Mouse (Mus musculus) large intestine, adult 2 months (tissue): ENCODE measurements around the gene Manba. TPM values are rescaled to one million over a fixed set of nuclear protein-coding genes. Genes with fewer than 3 reads are reported as not detected.

Source experiments
- DNase-seq: peaks from one replicate; pipeline ENCODE4 v3.0.0-alpha.2; 2012; ENCODE audit warnings: low read depth, low spot score
- WGBS: fragments of 180-500 bp; shearing (Covaris S2); methylation state at CpG from one replicate; pipeline ENCODE4 v1.1.7; 2018; 5-methylcytosine and 5-hydroxymethylcytosine counted together
- polyA plus RNA-seq: library from polyadenylated mRNA; depleted of rRNA; stranded (reverse); fragments of >200 nt; gene quantifications from 2 replicates; pipeline ENCODE4 v1.2.3, GENCODE M21; 2012

The Manba gene
- polyA plus RNA-seq, 1 experiment, result 4.8 TPM

DNA sequence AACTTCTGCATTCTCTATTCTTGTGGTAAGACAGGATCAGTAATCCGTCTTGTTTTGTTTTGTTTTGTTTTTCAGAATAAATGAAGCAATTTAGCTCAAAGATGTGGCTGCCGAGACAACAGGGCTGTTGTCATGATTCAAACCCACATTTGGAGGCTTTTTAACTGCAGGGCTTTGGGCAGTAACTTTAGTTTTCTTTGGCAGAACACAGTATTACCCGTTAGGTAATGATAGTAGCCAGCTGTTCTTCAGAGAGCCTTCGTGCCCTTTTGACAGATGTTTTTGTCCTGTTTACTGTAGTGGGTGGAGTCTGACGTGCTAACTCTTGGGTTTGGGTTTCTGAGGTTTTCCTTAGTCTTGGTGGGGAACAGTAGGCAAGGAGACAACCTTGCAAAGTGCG lies 87.6 kb downstream of the Manba start:
- 41% methylated on average over 6 of the region's 6 CpGs for WGBS
- DNase-seq, result no peak

- 77% methylated on average over 3 of the region's 3 CpGs for WGBS
- DNase-seq, result no peak
These were observed 89.7 kb downstream of the Manba start for GRCm38 (mm10) chr3:135575126-135575525.

GRCm38 (mm10) chr3:135578588-135579140 lies 93.3 kb downstream of the Manba start:
- WGBS, result 70% methylated on average over 5 of the region's 5 CpGs

DNA sequence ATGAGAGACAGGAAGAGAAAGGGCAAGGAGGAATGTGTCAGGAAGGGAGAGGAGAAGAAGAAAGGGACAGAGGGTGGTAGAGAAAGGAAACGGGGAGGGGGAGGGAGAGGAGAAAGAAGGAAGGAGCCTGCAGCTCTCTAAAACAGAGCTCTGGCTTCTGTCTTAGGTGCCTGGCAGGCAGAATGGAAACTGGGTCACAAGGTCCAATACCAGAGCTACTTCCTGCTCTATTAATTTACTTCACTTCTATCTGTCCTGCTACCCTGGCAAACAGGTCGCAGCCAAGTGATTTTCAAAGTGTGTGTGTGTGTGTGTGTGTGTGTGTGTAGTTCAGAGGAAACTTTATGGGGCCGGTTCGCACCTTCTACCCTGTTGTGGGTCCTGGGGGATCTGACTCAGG lies 93.8 kb downstream of the Manba start:
- WGBS, result 41% methylated on average over 4 of the region's 4 CpGs
- DNase-seq, result no peak

More at GRCm38 (mm10) chr3:135578588-135579140, 93.3 kb downstream of the Manba start:
- no peak for DNase-seq

- no peak for DNase-seq
- 57% methylated on average over 21 of the region's 21 CpGs for WGBS
These were observed 95.2 kb downstream of the Manba start for GRCm38 (mm10) chr3:135580439-135581275.

GRCm38 (mm10) chr3:135581606-135582117 lies 96.3 kb downstream of the Manba start:
- WGBS, result 50% methylated on average over 10 of the region's 10 CpGs
- DNase-seq, result no peak

DNA sequence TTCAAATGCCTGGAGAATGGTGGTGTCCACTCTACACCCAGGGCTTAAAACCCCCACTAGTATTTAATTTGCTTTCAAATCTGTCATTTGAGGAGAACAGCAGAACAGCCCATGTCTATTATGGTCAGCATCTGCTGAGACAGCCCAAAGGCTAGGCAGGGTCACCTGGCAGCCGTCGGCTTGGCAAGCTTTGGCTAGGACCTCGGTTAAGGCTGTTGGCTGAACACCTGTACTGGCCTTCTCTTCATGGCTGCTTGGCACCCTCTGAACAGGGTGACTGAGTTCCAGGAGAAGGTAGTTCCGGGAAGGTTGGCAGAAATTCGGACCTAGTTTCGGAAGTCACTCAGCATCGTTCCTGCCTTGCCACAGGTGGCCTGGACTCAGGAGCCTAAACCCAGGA lies 96.8 kb downstream of the Manba start:
- no peak for DNase-seq
- 82% methylated on average over 7 of the region's 7 CpGs for WGBS

DNA sequence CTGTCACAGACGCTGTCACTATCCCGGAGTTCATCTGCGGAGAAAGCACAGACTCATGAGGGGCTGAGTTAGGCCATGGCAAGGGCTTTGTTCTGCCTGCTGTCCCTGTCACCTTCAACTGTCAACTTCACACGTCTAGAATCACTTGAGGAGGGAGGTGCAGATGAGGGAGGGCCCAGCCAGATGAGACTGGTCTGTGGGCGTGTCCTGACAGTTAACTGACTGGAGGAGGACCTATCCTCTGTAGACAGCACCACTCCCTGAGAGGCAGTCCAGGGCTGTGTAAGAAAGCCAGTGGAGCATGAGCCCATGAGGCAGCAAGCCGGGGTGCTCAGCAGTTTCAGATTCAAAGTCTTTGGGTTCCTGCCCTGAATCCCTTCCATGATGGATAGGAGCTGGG lies 100.1 kb downstream of the Manba start:
- no peak for DNase-seq
- 74% methylated on average over 6 of the region's 6 CpGs for WGBS

- WGBS, result 80% methylated on average over 2 of the region's 2 CpGs
- no peak for DNase-seq
These were observed 100.6 kb downstream of the Manba start for GRCm38 (mm10) chr3:135586060-135586459.

- WGBS, result 74% methylated on average over 4 of the region's 4 CpGs
- no peak for DNase-seq
These were observed 101.1 kb downstream of the Manba start for GRCm38 (mm10) chr3:135586471-135586880.

GRCm38 (mm10) chr3:135590471-135590870 lies 105.1 kb downstream of the Manba start:
- no peak for DNase-seq
- WGBS, result 49% methylated on average over 4 of the region's 4 CpGs

- WGBS, result 51% methylated on average over 5 of the region's 5 CpGs
- DNase-seq, result no peak
These were observed 106.0 kb downstream of the Manba start for GRCm38 (mm10) chr3:135591376-135591775.

GRCm38 (mm10) chr3:135592011-135592410 lies 106.6 kb downstream of the Manba start:
- no peak for DNase-seq
- 87% methylated on average over 4 of the region's 4 CpGs for WGBS

DNA sequence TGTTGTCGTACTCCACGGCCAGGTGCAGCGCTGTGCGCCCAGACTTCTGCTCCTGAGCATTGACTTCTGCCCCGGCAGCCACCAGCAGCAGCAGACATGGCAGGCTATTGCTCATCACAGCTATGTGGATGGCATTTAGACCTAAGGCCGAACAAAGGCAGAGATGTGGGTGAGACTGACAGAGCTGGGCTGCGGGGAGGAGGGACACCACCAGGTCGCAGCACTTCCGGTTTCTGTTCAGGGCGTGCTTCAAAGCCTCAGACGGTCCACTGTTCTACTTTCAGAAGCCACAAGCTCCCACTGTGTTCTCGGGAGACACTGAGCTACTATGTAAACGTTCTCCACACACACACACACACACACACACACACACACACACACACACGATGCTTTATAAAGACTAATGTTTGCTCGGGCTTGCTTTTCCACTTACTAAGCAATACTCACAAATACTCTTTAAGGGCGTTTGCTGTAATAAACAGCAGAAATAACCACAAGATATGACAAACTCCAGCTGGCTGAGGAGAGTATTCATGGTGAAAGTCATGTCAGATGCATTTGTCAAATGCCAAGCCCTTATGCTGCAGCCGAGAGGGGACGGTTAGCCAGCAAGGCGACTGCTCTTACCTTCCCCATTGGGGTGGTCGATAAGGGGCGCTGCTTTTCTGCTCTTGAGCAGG lies 109.0 kb downstream of the Manba start:
- no peak for DNase-seq
- WGBS, result 65% methylated on average over 21 of the region's 21 CpGs

- 75% methylated on average over 4 of the region's 4 CpGs for WGBS
- no peak for DNase-seq
These were observed 111.6 kb downstream of the Manba start for GRCm38 (mm10) chr3:135597014-135597413.

DNA sequence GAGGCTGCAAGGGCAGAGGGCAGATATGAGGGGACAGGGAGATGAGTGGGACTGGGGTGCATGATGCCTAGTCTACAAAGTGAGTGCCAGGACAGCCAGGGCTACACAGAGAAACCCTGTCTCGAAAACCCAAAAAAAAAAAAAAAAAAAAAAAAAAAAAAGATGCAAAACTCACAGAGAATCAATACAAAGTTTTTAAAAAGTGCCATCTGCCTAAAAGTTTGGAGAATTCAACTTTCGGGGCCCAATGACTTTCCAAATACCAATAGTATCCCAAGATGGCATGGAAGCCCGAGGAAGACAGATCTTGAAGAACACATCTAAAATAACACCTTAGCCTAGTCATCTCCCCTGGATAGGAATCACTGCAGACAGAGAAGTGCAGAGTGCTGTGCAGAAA lies 112.9 kb downstream of the Manba start:
- DNase-seq, result no peak
- 90% methylated on average over 3 of the region's 3 CpGs for WGBS

- no peak for DNase-seq
- WGBS, result 86% methylated on average over 10 of the region's 10 CpGs
These were observed 117.3 kb downstream of the Manba start for GRCm38 (mm10) chr3:135602731-135603130.

DNA sequence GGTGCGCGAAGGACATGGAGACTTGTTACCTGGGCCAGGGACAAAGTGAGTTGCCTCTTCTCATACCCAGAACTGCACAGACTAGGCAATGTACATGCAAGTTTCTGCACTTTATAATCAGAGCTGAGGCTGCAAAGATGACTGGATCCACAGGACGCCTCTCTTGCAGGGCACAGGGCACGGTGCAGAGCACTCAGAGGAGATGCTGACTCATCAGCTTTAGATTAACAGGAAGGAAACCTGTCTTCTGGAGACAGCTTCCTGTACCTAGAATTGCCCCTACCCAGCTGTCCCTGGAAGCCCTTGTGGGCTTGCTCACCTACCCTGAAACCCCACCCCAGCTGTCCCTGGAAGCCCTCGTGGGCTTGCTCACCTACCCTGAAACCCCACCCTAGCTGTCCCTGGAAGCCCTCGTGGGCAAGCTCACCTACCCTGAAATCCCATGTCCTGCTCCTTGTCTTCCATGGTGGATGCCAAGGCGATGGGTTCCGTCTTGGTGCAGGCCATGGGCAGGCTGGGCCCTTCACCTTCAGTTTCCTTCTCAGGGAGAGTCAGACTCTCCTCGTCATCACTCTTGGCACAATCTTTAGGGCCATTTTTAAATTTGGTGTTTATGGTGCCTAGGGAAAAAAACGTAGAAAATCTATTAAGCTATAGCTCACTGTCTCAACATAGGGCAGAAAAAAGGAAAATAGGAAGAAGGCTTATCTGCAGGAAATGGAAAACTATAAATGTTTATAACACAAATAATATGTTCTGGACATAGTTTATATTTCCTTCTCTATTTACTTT lies 119.4 kb downstream of the Manba start:
- DNase-seq, result no peak
- WGBS, result 70% methylated on average over 10 of the region's 10 CpGs

DNA sequence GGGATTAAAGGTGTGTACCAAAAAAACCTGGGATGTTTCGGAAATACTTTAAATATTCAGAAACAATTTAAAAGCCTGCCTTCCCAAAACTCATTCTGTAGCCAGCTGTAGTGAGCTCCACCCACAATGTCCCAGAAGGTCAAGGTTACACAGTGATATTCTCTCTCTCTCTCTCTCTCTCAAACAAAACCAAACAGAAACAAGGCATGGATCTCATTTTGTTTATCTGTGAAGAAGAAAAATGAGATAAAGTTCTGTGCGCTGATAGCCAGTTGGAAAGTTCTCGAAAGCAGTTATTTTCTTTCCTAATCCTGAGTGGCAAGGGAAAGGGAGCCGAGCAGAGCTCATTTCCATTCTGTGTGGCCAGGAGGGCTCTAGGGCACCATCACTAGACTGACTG lies 120.1 kb downstream of the Manba start:
- 72% methylated on average over 4 of the region's 4 CpGs for WGBS
- DNase-seq, result no peak

- no peak for DNase-seq
- WGBS, result 88% methylated on average over 8 of the region's 8 CpGs
These were observed 121.2 kb downstream of the Manba start for GRCm38 (mm10) chr3:135606592-135606991.
